Mouse (Mus musculus): ENCODE measurements at regions not wholly inside any gene's neighbourhood (a gene's known extent, or its start where the extent isn't known, plus 50 kb on each side); places are given as distances from the start of the nearest gene placed in this dataset.

DNA sequence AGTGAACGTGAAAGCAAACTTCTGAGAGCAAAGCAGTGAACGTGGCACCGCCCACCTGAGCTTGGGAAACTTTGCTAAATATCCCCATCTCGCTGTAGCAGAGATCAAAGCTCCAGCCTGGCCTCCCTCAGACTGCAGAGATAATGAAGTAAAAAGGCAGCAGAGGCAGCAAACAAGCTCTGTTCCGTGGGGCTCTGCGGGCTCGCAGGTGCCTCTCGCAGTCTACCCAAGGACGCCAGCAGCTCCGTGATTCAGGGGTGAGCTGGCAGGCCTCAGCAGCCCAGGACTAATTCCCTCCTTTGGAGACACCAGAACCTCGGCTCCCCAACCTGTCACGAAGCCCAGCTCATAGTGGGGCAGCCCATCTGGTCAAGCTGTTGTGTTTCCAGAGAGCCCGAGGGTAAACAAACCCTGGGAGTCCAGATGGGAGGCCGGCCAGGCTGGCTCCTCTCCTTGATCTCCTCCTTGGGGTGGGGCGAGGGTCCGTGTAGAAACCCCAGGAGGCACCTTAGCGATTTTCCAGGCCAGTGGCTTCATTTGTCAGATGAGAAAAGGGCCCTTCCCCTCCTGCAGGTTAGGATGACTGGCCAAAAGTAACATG lies 182.7 kb downstream of the Wdr11 start:
- no peaks in the 10 kb centered on the region for H3K27me3 ChIP-seq (ENCODE audit: control insufficient read depth, insufficient read depth, low read length)
- TF ChIP-seq CTCF (IDR thresholded peaks at IDR 0.05; ENCODE audit: borderline replicate concordance, insufficient read depth, low read depth, low read length) (no peak), POLR2A (IDR thresholded peaks at IDR 0.05; ENCODE audit: borderline replicate concordance, insufficient read depth, low read length) (no peak)
- H3K4me1 ChIP-seq (ENCODE audit: control insufficient read depth, insufficient read depth, low read length) = peaks cover 20% of the 10 kb centered on the region
- peak overlapping the region; percentile 33 for H3K4me3 ChIP-seq (replicated peaks; ENCODE audit: insufficient read depth, low read depth, low read length)
- WGBS = 6% methylated on average over 17 of the region's 17 CpGs
- peak; percentile 78 to 84 for DNase-seq
- no peak overlapping the region for H3K27ac ChIP-seq (ENCODE audit: insufficient read depth, low read length)

DNA sequence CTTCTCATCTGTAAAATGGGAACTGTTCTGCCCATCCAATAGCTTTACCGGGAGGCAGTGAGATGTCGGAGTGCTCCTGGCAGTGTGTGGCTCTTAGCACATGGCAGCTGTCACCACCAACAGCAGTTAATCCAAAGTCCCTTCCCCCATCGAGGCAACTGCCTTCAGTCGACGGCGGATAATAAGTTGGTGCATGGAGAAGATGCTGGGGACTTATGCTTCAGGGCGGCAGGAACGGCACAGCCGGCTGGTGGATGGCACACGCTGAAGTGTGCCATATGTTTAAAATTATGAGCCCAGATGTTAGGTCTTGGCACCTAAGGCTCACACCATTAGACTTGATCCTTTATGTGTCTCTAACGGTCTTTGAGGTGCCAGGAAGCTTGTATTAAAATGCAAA lies 183.5 kb downstream of the Wdr11 start:
- TF ChIP-seq POLR2A (IDR thresholded peaks at IDR 0.05; ENCODE audit: borderline replicate concordance, insufficient read depth, low read length) = no peak
- TF ChIP-seq CTCF (IDR thresholded peaks at IDR 0.05; ENCODE audit: borderline replicate concordance, insufficient read depth, low read depth, low read length) = no peak
- 51% methylated on average over 11 of the region's 11 CpGs for WGBS
- DNase-seq = no peak
- H3K27ac ChIP-seq (ENCODE audit: insufficient read depth, low read length) = no peak overlapping the region
- H3K4me1 ChIP-seq (ENCODE audit: control insufficient read depth, insufficient read depth, low read length) = peaks cover 20% of the 10 kb centered on the region
- H3K27me3 ChIP-seq (ENCODE audit: control insufficient read depth, insufficient read depth, low read length) = no peaks in the 10 kb centered on the region
- H3K4me3 ChIP-seq (replicated peaks; ENCODE audit: insufficient read depth, low read depth, low read length) = no peak overlapping the region

DNA sequence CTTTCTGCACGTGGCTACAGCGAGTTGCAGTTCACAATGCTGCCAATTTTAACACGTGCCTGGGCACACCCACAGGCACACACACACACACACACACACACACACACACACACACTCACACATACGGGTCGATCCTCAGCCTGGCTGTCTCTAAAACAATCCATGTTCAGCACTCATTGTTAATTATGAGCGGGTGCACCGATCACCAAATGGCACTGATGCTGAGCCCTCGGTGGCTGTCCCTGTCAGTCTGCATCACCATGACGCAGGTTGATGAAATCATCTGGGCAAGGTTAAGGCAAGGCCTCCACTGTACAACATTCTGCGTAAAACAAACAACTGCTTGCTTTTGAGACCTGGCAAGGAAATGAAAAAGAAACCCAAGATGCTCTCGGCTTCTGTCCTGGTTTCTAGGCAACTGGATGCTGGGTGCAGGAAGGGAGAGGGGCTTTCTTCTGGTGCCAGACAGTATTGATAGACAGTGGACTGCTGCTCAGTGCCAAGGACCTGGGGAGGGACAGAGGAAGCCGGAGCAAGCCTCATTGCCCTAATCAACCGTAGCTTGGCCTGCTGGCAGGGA lies 187.3 kb downstream of the Wdr11 start:
- H3K27ac ChIP-seq (ENCODE audit: insufficient read depth, low read length) = no peak overlapping the region
- peaks cover 1% of the 10 kb centered on the region; the same call in 1 of the 2 replicates for H3K27me3 ChIP-seq (ENCODE audit: control insufficient read depth, insufficient read depth, low read length)

DNA sequence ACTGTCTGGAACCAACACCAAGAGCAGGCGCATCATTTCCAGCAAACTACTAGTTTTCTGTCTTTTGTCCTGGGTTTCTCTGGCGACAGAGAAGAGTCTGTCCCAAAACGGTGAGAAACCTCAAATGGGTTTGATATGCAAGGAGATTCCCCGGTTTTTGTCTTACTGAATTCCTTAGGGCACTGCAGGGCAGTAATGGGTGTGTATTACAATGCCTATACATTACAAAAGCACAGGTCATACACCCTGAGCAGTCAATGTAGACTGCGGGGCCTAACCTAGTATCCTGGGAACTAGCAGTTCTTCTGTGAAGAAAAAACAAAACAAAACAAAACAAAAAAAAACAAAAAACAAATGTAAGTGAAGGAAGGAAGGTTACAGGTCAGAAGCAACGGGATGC lies 188.3 kb downstream of the Wdr11 start:
- no peak for DNase-seq
- 83% methylated on average over 6 of the region's 6 CpGs for WGBS
- no peak overlapping the region for H3K27ac ChIP-seq (ENCODE audit: insufficient read depth, low read length)
- TF ChIP-seq POLR2A (IDR thresholded peaks at IDR 0.05; ENCODE audit: borderline replicate concordance, insufficient read depth, low read length) (no peak), CTCF (IDR thresholded peaks at IDR 0.05; ENCODE audit: borderline replicate concordance, insufficient read depth, low read depth, low read length) (no peak)
- H3K4me1 ChIP-seq (ENCODE audit: control insufficient read depth, insufficient read depth, low read length) = 0 out of 2 replicates have a peak, but pooled peaks cover 3% of the 10 kb centered on the region
- no peak overlapping the region for H3K4me3 ChIP-seq (replicated peaks; ENCODE audit: insufficient read depth, low read depth, low read length)
- H3K27me3 ChIP-seq (ENCODE audit: control insufficient read depth, insufficient read depth, low read length) = peaks cover 1% of the 10 kb centered on the region; the same call in 1 of the 2 replicates

More for the DNA sequence above, 187.3 kb downstream of the Wdr11 start:
- Histone ChIP-seq H3K4me3 (replicated peaks; ENCODE audit: insufficient read depth, low read depth, low read length) (no peak overlapping the region), H3K4me1 (ENCODE audit: control insufficient read depth, insufficient read depth, low read length) (peaks cover 12% of the 10 kb centered on the region; the same call in 1 of the 2 replicates)
- no peak for TF ChIP-seq CTCF (IDR thresholded peaks at IDR 0.05; ENCODE audit: borderline replicate concordance, insufficient read depth, low read depth, low read length)
- TF ChIP-seq POLR2A (IDR thresholded peaks at IDR 0.05; ENCODE audit: borderline replicate concordance, insufficient read depth, low read length) = no peak
- DNase-seq = peak in 1 of 2 experiments; percentile 41
- 29% methylated on average over 13 of the region's 13 CpGs for WGBS

DNA sequence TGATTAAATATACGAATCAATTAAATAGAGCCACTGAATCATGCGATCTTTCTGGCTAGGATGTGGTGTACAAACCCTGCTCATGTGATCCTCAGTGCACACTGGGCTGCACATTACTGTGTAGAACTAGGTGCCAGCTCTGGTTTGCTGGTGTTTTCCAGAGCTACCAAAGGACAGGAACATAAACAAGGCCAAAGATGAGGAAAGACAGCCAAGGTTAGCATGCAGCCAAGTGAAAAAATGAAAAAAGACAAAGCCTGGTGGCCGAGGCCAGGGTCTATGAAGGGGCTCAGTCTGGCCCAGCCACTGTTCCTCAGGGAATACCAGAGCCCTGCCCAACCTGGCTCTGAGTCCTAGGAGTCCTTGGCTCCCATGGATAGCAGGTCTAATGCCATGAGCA lies 190.1 kb downstream of the Wdr11 start:
- WGBS = 61% methylated on average over 3 of the region's 3 CpGs
- peak in 1 of 2 experiments; percentile 27 for DNase-seq
- TF ChIP-seq CTCF (IDR thresholded peaks at IDR 0.05; ENCODE audit: borderline replicate concordance, insufficient read depth, low read depth, low read length) = no peak
- no peak for TF ChIP-seq POLR2A (IDR thresholded peaks at IDR 0.05; ENCODE audit: borderline replicate concordance, insufficient read depth, low read length)
- H3K4me3 ChIP-seq (replicated peaks; ENCODE audit: insufficient read depth, low read depth, low read length) = no peak overlapping the region
- peaks cover 1% of the 10 kb centered on the region; the same call in 1 of the 2 replicates for H3K27me3 ChIP-seq (ENCODE audit: control insufficient read depth, insufficient read depth, low read length)
- 0 out of 2 replicates have a peak, but pooled peaks cover 3% of the 10 kb centered on the region for H3K4me1 ChIP-seq (ENCODE audit: control insufficient read depth, insufficient read depth, low read length)
- no peak overlapping the region for H3K27ac ChIP-seq (ENCODE audit: insufficient read depth, low read length)

DNA sequence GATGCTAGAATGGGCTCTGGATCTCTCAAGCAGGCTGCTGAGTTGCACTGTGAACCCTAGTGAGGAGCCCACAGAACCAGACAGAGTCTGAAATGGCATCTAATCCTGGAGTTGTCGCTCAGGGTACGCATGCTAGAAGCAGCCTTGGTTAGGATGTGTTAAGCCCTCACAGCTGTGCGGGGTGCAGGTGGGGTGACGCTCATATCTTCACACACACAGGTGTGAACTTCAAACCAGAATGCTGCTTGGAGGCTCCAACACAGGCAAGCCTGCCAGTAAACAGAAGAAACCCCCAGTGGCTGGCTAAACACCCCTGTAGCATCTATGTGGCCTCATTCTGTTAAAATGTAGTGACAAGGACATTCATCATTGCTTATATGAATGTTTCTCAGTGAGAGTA lies 193.3 kb downstream of the Wdr11 start:
- DNase-seq = no peak
- 99% methylated on average over 4 of the region's 4 CpGs for WGBS
- Histone ChIP-seq H3K27ac (ENCODE audit: insufficient read depth, low read length) (no peak overlapping the region), H3K27me3 (ENCODE audit: control insufficient read depth, insufficient read depth, low read length) (peaks cover 1% of the 10 kb centered on the region; the same call in 1 of the 2 replicates), H3K4me1 (ENCODE audit: control insufficient read depth, insufficient read depth, low read length) (peaks cover 2% of the 10 kb centered on the region; the same call in 1 of the 2 replicates), H3K4me3 (replicated peaks; ENCODE audit: insufficient read depth, low read depth, low read length) (no peak overlapping the region)
- no peak for TF ChIP-seq POLR2A (IDR thresholded peaks at IDR 0.05; ENCODE audit: borderline replicate concordance, insufficient read depth, low read length)
- TF ChIP-seq CTCF (IDR thresholded peaks at IDR 0.05; ENCODE audit: borderline replicate concordance, insufficient read depth, low read depth, low read length) = no peak

DNA sequence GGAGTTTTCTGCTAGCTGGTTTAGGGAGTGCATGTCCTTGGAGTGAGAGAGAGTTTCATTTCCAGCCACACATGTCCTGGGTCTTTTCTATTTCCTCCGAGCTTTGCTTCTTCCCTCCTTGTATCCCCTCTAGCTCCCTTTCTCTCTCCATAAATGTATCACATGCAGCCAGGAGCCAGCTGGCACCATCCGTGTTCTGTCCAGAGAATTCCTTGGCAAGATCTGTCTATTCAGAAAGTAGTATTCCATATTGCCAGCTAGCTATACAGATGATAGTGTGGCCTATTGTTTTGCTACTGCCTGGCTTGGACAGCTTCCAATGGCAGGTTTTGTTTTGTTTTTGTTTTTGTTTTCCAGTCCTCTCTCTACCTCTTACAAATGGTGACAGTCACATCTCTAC lies 195.3 kb downstream of the Wdr11 start:
- no peak overlapping the region for H3K27ac ChIP-seq (ENCODE audit: insufficient read depth, low read length)
- DNase-seq = peak in 1 of 2 experiments; percentile 8
- no peak overlapping the region for H3K4me3 ChIP-seq (replicated peaks; ENCODE audit: insufficient read depth, low read depth, low read length)
- H3K4me1 ChIP-seq (ENCODE audit: control insufficient read depth, insufficient read depth, low read length) = peaks cover 6% of the 10 kb centered on the region; the same call in 1 of the 2 replicates
- TF ChIP-seq CTCF (IDR thresholded peaks at IDR 0.05; ENCODE audit: borderline replicate concordance, insufficient read depth, low read depth, low read length) (no peak), POLR2A (IDR thresholded peaks at IDR 0.05; ENCODE audit: borderline replicate concordance, insufficient read depth, low read length) (no peak)
- whole genome bisulfite sequencing = 27% methylated on average over 2 of the region's 2 CpGs
- H3K27me3 ChIP-seq (ENCODE audit: control insufficient read depth, insufficient read depth, low read length) = peaks cover 1% of the 10 kb centered on the region; the same call in 1 of the 2 replicates

DNA sequence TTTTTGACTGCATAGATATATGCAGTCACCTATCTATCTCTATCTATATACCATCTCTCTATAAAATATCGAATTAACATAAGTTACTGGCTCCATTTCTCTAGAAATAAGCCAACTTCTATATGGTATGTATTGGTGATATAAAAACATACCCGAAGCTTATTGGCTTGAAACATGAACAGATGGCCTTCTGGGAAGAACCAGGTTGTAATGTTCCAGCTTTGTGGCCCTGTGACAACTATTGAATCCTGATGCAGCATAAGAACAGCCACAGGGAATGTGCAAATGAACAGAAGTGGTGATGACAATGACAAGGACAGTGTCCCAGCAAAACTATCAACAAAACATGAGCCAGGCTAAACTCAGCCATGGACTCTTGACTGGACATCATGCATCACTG lies 196.1 kb downstream of the Wdr11 start:
- Histone ChIP-seq H3K27ac (ENCODE audit: insufficient read depth, low read length) (no peak overlapping the region), H3K4me1 (ENCODE audit: control insufficient read depth, insufficient read depth, low read length) (peaks cover 6% of the 10 kb centered on the region; the same call in 1 of the 2 replicates), H3K27me3 (ENCODE audit: control insufficient read depth, insufficient read depth, low read length) (peaks cover 1% of the 10 kb centered on the region; the same call in 1 of the 2 replicates), H3K4me3 (replicated peaks; ENCODE audit: insufficient read depth, low read depth, low read length) (no peak overlapping the region)
- peak in 1 of 2 experiments; percentile 7 for DNase-seq
- no peak for TF ChIP-seq CTCF (IDR thresholded peaks at IDR 0.05; ENCODE audit: borderline replicate concordance, insufficient read depth, low read depth, low read length)
- TF ChIP-seq POLR2A (IDR thresholded peaks at IDR 0.05; ENCODE audit: borderline replicate concordance, insufficient read depth, low read length) = no peak
- 53% methylated on average over 2 of the region's 2 CpGs for WGBS
